Mouse (Mus musculus) forebrain, embryonic 14.5 days (tissue): ENCODE data around the gene Cdh12. TPM values are rescaled to one million over a fixed set of nuclear protein-coding genes. Genes with fewer than 3 reads are reported as not detected.

Experiments used
- ATAC-seq: fragments of 200-750 bp; cut with Nextera tagmentation; 2 replicates; pipeline ENCODE4 v1.8.0; 2017; ENCODE audit warnings: mild to moderate bottlenecking, moderate library complexity
- DNase-seq: peaks from one replicate; pipeline ENCODE4 v3.0.0-alpha.2; 2015; ENCODE audit warnings: low spot score
- H3K27ac ChIP-seq: fragments of 300-500 bp; sonication (generic); 2 replicates; pipeline ENCODE4 v1.5.1; 2014; ENCODE audit warnings: low read depth, mild to moderate bottlenecking, control low read depth, low read length, moderate library complexity
- H3K27me3 ChIP-seq: fragments of 300-500 bp; sonication (generic); replicated peaks from 2 replicates; pipeline ENCODE4 v1.6.1; 2014; ENCODE audit warnings: low read length, control low read depth, mixed read lengths; ENCODE audit not compliant: control insufficient read depth, insufficient read depth
- H3K36me3 ChIP-seq: fragments of 300-500 bp; sonication (generic); 2 replicates; pipeline ENCODE4 v1.6.1; 2014; ENCODE audit warnings: low read length, control low read depth; ENCODE audit not compliant: control insufficient read depth, insufficient read depth
- H3K4me1 ChIP-seq: fragments of 300-500 bp; sonication (generic); 2 replicates; pipeline ENCODE4 v1.6.1; 2014; ENCODE audit warnings: antibody characterized with exemption, low read length, control low read depth; ENCODE audit not compliant: control insufficient read depth, insufficient read depth
- H3K4me2 ChIP-seq: fragments of 300-500 bp; sonication (generic); 2 replicates; pipeline ENCODE4 v1.6.1; 2014; ENCODE audit warnings: mild to moderate bottlenecking, control low read depth, low read length
- H3K4me3 ChIP-seq: fragments of 300-500 bp; sonication (generic); 2 replicates; pipeline ENCODE4 v1.5.1; 2014; ENCODE audit warnings: low read depth, low read length, control low read depth
- H3K9ac ChIP-seq: fragments of 300-500 bp; sonication (generic); 2 replicates; pipeline ENCODE4 v1.6.1; 2014; ENCODE audit warnings: mild to moderate bottlenecking, low read length, control low read depth, moderate library complexity
- H3K9me3 ChIP-seq: fragments of 300-500 bp; sonication (generic); replicated peaks from 2 replicates; pipeline ENCODE4 v1.6.1; 2016; ENCODE audit warnings: low read length, control low read depth, mixed read lengths; ENCODE audit not compliant: control insufficient read depth
- WGBS: fragments of 180-500 bp; shearing (Covaris S2); extraction: QIAGEN DNeasy Blood & Tissue Kit; methylation state at CpG from one replicate; pipeline ENCODE4 v1.1.7; 2014; 5-methylcytosine and 5-hydroxymethylcytosine counted together
- microRNA-seq: library from miRNA; unstranded; fragments of <30 nt; microRNA quantifications from one replicate; pipeline ENCODE4, GENCODE M21; 2016
- polyA plus RNA-seq: library from polyadenylated mRNA; unstranded; fragments of >200 nt; fragmentation: Nextera tagmentation; extraction: Ambion mirVana; gene quantifications from 2 replicates; pipeline ENCODE4 v1.2.1, GENCODE M21; 2014

The Cdh12 gene
- polyA plus RNA-seq, 1 experiment from 2014 or later, result 2.3 TPM

DNA sequence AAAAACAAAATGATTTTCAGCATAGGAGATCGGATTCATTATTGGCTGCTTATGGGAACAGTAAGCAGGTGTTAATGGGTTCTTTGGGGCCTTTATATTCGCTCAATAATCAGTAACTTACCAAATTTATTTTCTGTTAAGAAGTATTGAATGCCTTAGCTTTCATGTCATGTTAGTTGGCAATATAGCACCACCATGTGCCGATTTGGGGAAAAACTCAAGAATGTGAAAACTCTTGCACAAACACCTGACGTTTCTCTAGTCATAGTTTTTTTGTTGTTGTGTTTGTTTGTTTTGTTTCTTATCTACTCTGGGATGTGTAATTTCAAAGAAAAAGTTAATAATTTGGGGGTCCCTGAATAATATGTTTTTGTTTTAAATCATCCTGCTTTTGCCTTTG lies 1081.7 kb downstream of the Cdh12 start:
- no peak overlapping the region for H3K9ac ChIP-seq
- 66% methylated on average over 4 of the region's 4 CpGs for WGBS
- no peaks in the 10 kb centered on the region for H3K9me3 ChIP-seq
- no peak overlapping the region for H3K27ac ChIP-seq
- no peak for ATAC-seq
- H3K36me3 ChIP-seq, result no peaks in the 10 kb centered on the region
- H3K4me3 ChIP-seq, result no peak overlapping the region
- no peaks in the 10 kb centered on the region for H3K27me3 ChIP-seq
- no peaks in the 10 kb centered on the region for H3K4me1 ChIP-seq
- H3K4me2 ChIP-seq, result no peak overlapping the region
- DNase-seq, result peak; percentile 13

DNA sequence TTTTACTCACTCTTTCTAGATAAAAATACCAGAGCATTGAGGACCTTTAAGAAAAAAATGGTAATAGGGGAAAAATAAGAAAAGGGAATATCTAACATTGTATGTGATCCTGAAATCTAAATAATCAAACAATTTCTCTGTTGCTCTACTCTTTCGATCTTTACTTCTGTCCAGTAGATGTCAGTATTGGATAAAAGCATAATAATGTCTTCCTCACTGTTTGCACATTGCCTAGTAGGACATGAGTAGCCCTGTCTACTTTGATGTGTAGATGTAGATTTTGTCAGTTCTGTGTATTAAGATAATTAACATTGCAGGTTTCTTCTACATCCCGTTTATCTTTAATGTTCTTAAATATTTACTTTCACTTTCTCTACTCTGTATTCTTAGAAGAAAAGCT lies 1087.8 kb downstream of the Cdh12 start:
- Histone ChIP-seq H3K4me3 (no peak overlapping the region), H3K27me3 (no peaks in the 10 kb centered on the region), H3K36me3 (no peaks in the 10 kb centered on the region), H3K27ac (no peak overlapping the region), H3K9ac (no peak overlapping the region), H3K4me1 (no peaks in the 10 kb centered on the region), H3K9me3 (no peaks in the 10 kb centered on the region), H3K4me2 (no peak overlapping the region)
- 67% methylated on average over 2 of the region's 2 CpGs for WGBS
- peak; percentile 61 for DNase-seq
- no peak for ATAC-seq

DNA sequence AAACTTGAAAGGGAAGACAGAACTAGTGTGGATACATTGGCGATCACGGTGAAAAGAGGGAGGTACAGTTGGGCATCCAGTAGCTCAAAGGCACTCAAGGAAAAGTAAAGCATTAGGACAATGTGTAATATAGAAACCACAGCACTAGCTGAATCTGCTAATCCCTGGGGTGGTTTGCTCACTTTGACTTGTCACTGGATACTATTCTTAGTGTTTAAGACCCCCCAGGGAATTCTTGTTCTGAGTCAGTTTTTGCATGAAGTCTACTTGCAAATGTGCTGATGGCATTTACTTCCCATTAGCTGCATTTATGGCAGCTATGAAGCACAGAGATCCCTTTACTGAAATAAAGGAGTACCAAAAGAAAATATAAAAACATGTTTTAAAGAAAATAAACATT lies 1095.7 kb downstream of the Cdh12 start:
- 95% methylated on average over 2 of the region's 2 CpGs for WGBS
- no peak overlapping the region for H3K4me2 ChIP-seq
- H3K27me3 ChIP-seq, result no peaks in the 10 kb centered on the region
- no peak for ATAC-seq
- no peak overlapping the region for H3K27ac ChIP-seq
- H3K36me3 ChIP-seq, result no peaks in the 10 kb centered on the region
- DNase-seq, result no peak
- H3K4me3 ChIP-seq, result no peak overlapping the region
- no peaks in the 10 kb centered on the region for H3K4me1 ChIP-seq
- H3K9ac ChIP-seq, result no peak overlapping the region
- H3K9me3 ChIP-seq, result no peaks in the 10 kb centered on the region

DNA sequence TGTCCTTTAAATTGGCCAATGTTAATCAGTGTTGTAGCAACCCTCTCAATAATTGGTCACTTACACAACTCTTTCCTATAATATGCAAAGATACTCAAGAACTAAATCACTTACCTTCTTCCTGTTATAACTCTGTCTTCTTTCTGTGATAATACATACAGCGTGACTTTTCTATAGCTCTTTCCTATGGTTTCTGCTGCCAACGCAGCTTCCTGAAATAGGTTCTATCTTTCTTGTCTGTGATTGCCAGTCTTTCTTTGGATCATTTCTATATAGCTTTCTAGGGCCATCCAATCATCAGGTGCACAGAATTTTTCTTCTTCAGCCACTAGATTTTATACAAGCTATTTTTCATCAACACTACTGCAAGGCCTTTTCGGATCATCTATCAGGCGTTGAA lies 1106.9 kb downstream of the Cdh12 start:
- no peaks in the 10 kb centered on the region for H3K9me3 ChIP-seq
- no peak overlapping the region for H3K4me3 ChIP-seq
- H3K4me2 ChIP-seq, result no peak overlapping the region
- no peak for DNase-seq
- no peak overlapping the region for H3K9ac ChIP-seq
- no peaks in the 10 kb centered on the region for H3K36me3 ChIP-seq
- no peaks in the 10 kb centered on the region for H3K4me1 ChIP-seq
- no peak for ATAC-seq
- no peak overlapping the region for H3K27ac ChIP-seq
- WGBS, result 89% methylated on average over 4 of the region's 4 CpGs
- H3K27me3 ChIP-seq, result no peaks in the 10 kb centered on the region

DNA sequence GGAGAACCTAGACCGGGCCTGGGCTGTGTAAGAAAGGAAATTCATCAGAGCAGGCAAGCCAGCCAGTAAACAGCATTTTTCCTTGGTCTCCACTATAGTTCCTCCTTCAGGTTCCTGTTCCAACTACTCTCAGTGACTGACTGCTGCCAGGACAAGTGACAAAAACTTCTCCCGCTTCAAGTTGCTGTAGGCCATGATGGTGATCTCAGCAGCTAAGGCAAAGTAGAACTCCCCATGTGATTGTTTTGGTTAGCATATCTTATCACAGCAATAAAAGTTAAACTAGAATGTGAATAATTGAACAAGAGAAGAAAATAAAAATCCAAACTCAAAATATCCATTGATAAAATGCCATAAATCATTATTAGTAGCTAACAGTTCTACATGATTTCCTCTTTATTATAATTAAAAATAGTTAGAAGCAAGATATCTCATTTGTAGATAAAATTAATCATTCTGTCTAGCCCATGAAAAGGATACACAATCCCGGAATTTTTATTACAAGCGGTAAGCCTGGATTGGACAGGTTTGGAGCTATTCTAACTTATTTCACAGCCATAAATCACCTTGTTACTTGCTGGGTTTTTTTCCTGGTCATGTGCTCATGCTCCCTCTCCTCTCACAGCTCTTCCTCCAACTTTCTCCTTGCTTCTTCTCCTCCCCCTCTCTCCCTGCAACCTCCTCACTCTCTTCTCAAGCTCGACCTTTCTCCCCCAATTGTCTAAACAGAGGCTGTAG lies 1117.4 kb downstream of the Cdh12 start:
- Histone ChIP-seq H3K9me3 (no peaks in the 10 kb centered on the region), H3K9ac (no peak overlapping the region), H3K4me2 (no peak overlapping the region), H3K36me3 (no peaks in the 10 kb centered on the region), H3K4me3 (no peak overlapping the region), H3K27me3 (no peaks in the 10 kb centered on the region), H3K27ac (no peak overlapping the region), H3K4me1 (no peaks in the 10 kb centered on the region)
- no peak for ATAC-seq
- 85% methylated on average over 5 of the region's 5 CpGs for WGBS
- no peak for DNase-seq

DNA sequence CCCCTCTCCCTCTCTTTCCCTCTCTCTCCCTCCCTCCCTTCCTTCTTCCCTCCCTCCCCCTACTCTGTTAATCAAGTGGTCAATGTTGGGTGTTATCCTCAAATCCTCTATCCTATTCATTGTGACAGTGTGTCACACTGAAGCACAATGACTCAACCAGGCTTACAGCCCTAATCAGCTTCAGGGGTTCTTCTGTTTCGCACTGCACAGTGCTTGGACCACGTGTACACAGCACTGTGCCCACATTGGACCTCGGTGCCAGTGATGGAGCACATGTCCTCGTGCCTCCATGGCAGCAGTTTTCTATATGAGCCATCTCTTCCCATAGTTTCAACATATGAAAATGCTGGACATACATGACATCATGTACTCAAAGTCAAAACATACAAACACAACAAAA lies 1155.4 kb downstream of the Cdh12 start:
- Histone ChIP-seq H3K4me1 (no peaks in the 10 kb centered on the region), H3K4me3 (no peak overlapping the region), H3K36me3 (no peaks in the 10 kb centered on the region), H3K4me2 (no peak overlapping the region), H3K27me3 (no peaks in the 10 kb centered on the region), H3K9ac (no peak overlapping the region), H3K27ac (no peak overlapping the region), H3K9me3 (no peaks in the 10 kb centered on the region)
- ATAC-seq (no peak), DNase-seq (no peak)
- 47% methylated on average over 4 of the region's 4 CpGs for whole genome bisulfite sequencing

Small RNA genes within 50 kb of the gene (microRNA-seq; reads per million reads assigned to microRNA genes)
- not detected for gene Gm27397

Other genes with a start within 250 kb of the Cdh12 start
- gene Acot10, start 217.5 kb downstream of the Cdh12 start, polyA plus RNA-seq, result 0.17 and 0.25 TPM in 2 replicates